Mouse (Mus musculus): ENCODE measurements at regions not wholly inside any gene's neighbourhood (a gene's known extent, or its start where the extent isn't known, plus 50 kb on each side); places are given as distances from the start of the nearest gene placed in this dataset.

- TF ChIP-seq CTCF (IDR thresholded peaks at IDR 0.05; ENCODE audit: control insufficient read depth, insufficient read depth, insufficient replicate concordance, low read depth, low read length) (no peak), POLR2A (IDR thresholded peaks at IDR 0.05; ENCODE audit: control insufficient read depth, low read depth, low read length) (no peak)
These were observed 132.8 kb upstream of the 1700056E22Rik start for GRCm38 (mm10) chr1:184166951-184167350.
